Mouse (Mus musculus): ENCODE results near the gene Gm20869.
"Not testable (repeated sequence)": the region's sequence is repeated elsewhere in the genome, so short reads cannot be mapped to it uniquely, and the experiment has no call there.

The Gm20869 gene

DNA sequence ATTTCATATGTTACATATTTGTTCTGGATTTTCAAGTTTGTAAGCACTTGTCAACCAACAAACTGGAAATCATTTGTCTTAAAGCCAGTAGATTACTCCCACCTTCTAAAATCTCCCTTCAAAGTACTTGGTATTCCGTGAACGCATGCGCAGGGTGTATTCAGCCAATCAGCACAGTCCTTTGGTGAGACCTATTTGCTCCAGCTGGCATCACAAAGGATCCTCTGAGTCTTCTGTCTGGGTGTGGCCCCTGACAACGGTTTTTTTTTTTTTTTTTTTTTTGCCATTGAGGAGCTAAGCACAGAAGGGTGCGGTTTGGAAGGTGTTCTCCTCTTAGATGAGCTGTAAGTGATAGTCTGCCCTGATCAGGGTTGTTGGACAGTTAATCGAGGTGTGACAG lies at the start of gene Gm20869:
TSS of gene Gm20869 (plus strand) at position 301 of the 400 bp plus-strand sequence.
- DNase-seq (ENCODE audit: low read depth, low spot score) = not testable (repeated sequence)

Data from WW6 (cell line).